Mouse (Mus musculus) stomach, postnatal 0 days (tissue): ENCODE measurements around the gene Iqcd.
A peak's percentile ranks its signal among the peaks of the same experiment; 100 is the strongest.

Experiments
- CTCF ChIP-seq: IDR thresholded peaks from 2 replicates; pipeline ENCODE4 v1.5.1; 2016; ENCODE audit warnings: antibody characterized with exemption, low read depth, mild to moderate bottlenecking, moderate library complexity
- EP300 ChIP-seq: optimal IDR thresholded peaks from 2 replicates; pipeline ENCODE3; 2016; ENCODE audit warnings: antibody characterized with exemption

DNA sequence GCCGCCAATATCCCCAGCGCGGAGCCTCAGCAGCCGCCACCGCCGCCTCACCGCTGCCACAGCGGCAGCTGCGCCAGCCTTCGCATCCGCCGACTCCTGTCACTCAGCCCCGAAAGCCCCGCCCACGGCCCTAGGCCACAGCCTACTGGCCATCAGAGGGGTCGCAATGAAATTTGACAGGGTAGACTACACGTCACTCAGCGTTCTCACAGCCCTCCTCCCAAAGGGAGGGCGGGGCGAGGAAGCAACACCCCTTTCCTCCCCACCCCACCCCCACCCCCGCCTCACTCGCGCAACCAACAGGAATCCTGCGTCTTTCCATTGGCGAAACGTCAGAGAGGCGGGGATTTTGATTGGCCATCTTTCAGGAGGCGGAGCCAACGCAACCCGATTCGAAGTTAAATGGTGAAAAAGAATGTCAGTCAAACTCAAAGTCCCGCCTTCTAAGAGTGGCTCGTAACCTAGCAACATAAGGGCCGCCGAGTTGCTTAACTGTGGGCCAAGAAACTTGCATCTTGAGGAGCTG, at the start of gene Iqcd, which contains the start of gene Tpcn1:
- peak; percentile 49 for TF ChIP-seq CTCF
- TF ChIP-seq EP300: no peak
